Mouse (Mus musculus) liver, adult (tissue): ENCODE results near the gene Cemip2.

Experiments
- GATA4 ChIP-seq: IDR thresholded peaks from 2 replicates; pipeline ENCODE4 v1.6.1; 2014; ENCODE audit warnings: mild to moderate bottlenecking, low read length; ENCODE audit not compliant: insufficient replicate concordance

The Cemip2 gene

DNA sequence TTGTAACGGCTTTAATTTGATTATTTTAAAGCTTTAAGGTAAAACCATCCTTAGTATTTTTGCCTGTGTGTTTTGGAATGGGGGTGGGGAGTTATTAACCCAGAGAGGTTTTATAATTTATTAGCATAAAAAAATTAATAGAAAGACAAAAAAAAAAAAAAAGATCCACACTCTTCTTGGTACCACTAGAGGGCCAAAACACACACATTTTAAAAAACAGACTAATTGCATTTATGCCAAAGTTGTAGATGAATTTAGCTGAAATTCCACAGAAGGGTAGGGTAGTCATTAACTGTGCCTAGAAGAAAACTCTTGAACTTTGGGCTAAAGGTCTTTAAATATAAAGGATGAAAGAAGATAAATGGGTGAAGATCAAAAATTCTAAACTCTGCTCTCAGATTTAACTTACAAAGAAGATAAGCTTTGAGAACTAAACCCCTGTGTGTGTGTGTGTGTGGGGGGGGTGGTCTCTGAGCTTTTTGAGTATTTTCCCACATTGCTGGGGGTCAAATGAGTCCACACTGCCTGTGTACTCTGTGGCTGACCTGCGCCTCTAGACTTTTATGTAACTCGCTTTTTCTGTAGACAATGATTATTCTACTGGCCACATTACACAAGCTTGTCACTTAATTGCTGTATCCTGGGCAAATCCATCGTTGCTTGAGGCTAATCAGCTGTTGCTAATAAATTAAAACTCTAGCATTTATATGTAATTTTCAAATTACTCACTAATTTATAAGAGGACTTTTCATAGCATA is 47.2 kb downstream of the Cemip2 start:
- TF ChIP-seq GATA4 = no peak

DNA sequence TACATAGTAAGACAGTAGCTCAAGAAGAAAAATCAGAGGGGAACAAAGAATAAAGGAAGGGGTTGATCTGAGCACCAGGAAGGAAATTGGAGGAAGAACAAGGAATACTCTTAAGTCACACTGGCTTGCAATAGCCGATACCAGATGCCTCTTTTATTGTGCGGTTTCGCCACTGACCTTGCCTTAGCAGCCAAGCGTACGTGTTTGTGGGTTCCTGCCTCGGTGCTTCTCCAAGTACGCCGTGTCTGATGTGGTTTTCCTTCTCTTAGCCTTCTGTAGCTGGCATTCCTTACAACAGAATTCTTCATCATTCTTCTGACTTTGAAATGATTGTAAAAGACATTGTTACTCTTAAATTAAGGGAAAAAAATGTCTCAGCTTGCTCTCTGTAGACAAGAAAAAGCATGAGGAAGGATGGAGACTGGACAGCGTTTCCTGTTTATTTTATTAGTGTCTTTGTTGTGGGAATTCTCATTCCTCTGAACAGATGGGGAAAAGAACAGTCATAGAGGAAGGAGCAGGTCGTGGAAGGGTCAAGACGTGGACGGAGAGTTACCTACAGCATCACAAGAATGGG is 55.4 kb downstream of the Cemip2 start:
- no peak for TF ChIP-seq GATA4

DNA sequence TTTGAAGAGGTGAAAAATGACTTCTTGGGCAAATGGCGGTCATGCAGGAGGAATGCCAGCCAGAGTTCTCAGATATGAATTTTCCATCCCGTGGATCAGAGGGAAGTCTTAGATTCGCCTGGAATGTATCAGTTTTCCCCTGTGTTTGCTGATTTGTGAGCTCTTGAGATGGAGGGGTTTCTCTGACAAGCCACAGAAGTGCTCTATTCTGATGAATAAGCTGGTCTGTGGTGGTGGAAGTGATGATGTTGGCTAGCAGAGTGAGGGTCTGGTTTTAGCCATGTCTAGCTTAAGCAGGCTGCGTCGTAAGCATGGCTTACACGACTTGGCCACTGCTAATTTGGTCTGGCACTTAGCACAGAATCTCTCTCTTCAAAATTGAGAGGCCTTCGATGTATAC is 56.8 kb downstream of the Cemip2 start:
- TF ChIP-seq GATA4 = no peak

DNA sequence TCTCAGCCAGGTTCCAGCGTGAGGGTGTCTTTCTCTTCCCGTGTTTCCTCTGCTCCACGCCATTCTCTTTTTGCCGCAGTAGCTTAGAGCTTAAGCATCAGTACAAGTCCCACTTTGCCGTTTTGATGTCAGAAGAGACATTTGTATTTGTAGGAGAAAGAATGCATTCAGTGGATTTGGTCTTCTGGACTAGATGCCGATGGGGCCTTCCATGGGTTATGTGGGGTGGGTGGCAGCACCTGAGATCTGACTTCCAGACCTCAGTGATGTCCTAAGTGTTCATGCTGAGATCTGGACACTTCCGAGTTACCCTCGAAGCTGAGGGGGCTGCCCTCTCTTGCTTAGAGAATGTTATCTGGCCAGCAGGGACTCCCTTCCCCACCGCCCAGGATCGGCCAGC is 72.6 kb downstream of the Cemip2 start:
- no peak for TF ChIP-seq GATA4

DNA sequence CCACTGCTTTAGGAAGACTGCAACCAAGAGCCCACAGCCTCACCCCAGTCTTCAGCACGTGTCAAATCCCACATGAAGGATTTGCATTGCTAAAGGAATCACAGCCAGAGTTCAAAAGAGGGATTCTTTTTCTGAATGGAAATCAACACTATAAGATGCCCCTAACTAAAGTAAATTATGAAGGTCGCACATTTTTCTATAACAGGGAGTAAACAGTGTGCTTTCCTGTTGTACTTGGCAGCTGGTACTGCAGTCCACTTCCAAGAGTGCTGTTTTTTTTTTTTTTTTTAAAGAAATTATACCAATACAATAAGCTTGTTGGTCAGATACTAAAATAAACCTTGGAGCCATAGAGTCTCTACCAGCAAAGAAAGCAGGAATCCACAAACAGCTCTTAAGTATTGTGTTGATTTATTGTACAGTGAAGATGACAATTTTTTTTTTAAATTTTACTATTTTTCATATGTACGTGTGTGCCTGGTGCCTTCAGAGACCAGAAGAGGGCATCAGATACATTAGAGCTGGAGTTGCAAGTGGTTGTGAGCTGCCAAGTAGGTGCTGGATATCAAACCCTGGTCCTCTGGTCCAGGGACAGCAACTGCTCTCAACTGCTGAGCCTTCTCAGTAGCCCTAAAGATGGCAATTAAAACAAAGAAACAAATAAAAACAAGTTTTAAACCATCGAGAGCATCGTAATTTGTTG is 76.5 kb downstream of the Cemip2 start:
- TF ChIP-seq GATA4 = no peak

DNA sequence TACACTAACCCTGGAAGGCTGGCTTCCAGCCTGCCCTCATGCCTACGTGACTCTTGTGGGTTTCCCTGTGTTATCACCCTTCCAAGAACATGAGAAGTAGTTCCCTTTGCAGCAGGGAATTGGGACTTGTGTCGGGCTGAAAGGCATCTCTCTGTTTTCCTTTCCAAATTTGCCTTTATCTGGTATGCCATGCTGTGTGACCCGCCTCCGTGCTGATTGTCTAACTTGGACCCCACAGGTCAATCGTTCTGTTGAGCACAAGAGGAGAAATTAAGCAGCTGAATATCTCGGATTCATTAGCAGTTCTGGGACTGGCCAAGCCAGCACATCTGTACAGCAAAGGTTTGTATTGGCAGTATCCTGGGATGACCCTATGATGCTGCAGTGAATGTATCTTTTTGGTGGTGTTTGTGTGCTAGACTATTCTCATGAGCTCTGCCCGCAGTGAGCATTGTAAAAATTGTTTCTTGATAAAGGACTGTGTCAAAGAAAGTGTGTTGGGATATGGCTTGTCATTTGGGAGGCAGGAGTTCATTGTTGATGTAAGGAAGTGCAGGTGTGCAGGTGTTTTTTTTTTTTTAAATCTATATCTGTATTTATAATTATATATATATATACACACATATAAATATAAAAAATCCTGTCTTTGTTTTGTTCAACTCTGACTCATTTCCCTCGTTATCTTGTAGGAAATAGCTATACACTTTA is 77.4 kb downstream of the Cemip2 start:
- TF ChIP-seq GATA4 = 0 out of 2 replicates have a peak, but pooled peaks have one; percentile 14

DNA sequence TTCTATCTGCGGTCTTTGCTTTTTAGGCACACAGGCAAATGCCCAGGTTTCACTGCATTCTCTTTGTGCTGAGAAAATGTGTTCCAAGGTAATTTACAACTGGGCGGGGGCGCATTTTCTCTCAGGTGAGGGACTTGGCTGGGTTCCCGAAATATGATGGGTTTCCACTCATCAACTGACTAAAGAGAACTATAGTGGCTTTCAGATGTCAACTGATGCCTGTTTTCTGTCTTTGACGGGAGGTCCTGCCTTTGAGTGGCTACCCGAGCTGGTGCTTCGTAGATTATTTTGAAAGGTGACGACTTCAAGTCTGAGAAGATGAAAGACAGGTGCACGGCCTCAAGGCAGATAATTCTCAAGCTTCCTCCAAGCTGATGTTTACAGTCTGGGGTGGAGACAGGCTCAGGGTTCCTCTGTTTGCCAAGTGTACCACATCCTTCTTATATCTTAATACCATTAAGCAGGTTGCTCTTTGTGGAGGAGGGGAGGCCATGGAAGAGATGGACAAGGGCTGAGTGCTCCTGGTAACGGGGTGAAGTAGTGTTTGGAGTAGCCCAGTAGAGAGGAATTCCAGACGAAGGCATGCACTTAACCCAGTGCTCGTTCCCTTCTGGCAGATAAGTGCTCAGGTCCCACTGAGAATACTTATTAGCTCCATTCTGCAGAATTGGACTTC is 80.8 kb downstream of the Cemip2 start:
- no peak for TF ChIP-seq GATA4

DNA sequence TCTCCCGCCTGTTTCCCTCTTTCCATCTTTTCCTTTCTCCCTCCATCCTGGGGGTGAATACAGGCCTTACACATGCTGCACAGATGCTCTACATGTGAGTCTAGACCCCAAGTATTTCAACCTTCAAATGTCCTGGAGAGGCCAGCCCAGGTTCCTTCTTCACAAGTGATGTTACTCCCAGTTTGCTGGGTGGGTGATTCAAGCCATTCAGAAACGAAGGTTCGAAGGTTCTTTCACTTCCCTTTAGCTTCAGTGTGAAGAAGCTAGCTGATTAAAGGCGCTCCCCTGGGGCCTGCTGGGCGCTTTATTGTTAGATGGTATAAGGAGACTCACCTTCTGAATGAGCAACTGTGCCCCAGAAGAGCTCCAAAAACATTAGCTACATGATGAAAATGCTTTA is 82.0 kb downstream of the Cemip2 start:
- TF ChIP-seq GATA4 = no peak

DNA sequence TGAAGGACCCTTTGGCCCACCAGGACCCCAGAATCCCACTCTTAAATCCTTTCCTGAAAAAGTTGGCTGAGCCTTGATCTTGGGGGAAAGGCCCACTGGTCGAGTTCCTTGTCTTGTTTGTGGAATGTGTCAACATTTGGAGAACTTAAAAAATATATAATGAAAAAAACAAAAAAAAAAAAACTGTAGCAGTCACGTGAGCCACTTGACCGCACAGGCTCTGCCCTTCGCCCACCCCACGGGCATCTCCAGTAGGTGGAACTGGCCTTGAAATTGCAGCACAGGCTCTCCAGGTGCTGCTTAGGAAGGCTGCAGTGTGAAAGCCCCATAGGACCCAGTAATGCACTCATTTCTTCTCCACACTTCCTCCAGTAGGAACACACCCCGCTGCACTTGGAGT is 82.8 kb downstream of the Cemip2 start:
- no peak for TF ChIP-seq GATA4

DNA sequence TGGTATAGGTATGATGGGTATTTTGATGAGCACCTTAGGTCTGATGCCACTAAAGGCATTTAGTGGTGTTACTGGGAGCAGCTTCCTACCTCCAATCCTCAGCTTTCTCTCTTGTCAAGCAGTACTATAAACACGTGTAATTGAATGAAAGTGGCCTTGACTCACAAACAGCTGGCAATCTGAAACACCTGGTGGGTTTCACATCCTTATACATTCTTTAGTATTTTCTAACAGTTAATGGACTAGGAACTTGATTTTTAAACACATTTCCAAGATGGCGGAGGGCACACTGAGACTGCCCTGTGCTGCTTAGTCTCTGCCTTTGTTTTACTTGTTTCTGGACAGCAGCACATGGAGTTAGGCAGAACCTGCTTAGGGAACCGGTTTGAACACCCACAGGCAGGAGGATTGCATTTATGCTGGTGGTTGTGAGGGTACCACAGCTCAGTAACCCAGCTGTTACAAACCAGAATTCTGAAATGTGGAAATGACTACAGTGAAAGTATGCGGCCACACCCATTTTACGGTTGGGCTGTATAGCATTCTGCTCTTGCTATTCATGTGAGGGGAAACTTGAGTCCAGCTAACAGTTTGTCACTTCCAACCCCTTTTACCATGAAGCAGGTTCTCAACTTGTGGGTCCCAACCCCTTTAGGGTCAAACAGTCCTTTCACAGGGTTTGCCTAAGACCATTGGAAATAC is 84.3 kb downstream of the Cemip2 start:
- TF ChIP-seq GATA4 = no peak

DNA sequence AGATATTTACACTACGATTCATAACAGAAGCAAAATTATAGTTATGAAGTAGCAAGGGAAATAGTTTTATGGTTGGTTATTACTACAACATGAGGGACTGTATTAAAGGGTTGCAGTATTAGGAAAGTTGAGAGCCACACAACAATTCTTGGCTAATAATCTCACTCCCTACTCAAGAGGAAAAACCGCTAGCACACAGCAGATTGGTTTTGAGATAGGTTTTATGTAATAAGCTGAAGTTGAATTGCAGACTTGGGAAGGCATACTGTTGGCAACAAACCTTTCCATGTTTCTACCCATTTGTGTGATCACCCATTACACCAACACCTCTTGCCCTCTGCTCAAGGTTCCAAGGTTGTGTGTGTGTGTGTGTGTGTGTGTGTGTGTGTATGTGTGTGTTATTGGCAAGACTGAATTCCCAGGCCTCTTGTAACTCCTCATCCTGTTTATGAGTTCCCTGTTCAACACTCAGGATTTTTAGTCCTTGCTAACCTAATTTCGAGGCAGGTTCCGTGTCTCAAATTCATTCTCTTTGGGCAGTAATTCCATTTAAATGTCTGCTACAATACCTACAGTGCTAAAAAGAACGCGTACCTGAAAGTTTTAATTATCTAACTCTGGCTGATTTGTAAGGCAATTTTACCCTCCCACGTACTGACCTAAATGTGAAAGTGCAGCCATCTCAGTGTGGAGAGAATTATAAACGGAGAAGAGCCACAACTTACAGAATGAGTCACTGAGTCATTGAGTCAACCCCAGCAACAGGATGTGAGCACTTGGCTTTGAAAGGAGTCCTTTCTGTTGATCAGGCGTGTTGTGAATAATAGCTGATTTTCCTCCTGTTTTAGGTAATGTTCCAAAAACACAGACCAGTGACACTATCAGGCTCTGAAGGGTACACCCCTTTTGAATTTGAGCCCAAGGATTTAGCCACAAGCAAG is 85.1 kb downstream of the Cemip2 start:
- no peak for TF ChIP-seq GATA4

DNA sequence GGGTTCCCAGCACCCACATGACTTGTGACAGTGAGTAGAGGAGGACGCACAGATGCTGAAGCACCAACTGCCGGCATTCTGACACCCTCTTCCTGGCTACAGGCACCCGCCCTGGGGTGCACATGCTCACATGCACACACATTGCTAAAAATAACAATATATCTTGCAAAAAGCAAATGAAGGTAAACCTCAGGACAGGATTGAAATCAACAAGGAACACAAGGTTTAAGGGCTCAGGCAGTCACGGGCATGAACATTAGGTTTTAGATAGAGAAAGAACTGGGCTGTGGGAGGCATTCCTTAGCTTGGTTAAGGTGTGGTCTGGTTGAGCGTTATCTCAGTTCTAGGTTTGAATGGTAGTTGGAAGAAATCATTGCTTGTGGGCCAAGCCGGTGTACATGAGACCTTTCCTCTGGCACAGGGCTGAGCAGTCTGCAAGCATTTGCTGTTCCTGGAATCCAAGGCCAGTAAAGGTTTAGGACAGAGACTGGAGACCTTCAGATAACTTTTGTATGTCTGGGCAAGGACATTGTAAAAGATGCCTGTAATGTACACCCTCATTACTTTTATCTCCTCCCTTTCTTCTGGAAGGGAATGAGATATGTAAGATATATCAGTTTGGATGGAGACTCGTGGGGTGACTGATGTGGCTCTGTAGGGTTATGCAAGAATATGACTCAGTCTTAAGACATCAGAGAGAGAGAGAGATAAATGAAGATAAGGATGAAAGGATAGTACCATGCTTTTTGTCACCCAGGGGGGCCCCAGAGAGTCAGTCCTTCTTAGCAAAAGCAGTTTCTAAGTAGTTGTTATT is 87.3 kb downstream of the Cemip2 start:
- no peak for TF ChIP-seq GATA4

DNA sequence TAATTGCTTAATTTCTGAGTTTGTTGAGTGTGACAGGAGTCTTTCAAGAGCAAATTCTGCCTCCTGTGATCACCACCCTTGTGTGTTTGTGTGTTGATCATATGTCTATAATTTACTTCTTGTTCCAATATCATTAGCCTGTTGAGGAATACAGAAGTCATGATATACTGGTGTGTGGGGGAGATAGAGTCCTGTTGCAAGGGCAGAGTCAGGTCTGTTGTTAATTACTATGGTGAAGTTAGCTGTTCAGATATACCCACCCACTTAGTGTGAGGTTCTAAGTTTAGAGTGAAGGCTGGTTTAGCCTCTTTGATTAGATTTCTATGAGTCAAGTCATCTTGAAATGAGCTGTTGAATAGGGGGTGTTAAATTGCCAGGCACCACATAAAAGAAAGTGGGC is 88.0 kb downstream of the Cemip2 start:
- TF ChIP-seq GATA4 = no peak
